Mouse (Mus musculus) kidney, adult 9 months (tissue): ENCODE data around the gene Sytl1.

Experiments used
- DNase-seq: peaks from one replicate; pipeline ENCODE4 v3.0.0; 2022

The Sytl1 gene

GRCm38 (mm10) chr4:133278067-133278466, 15.2 kb upstream of the Sytl1 start:
- DNase-seq: no peak

GRCm38 (mm10) chr4:133277104-133278026, 14.5 kb upstream of the Sytl1 start, which contains the start of gene Tmem222:
Gene Tmem222, minus strand, starts transcription at chr4:133277792.
- DNase-seq: peak; percentile 97

GRCm38 (mm10) chr4:133270929-133271328, 8.0 kb upstream of the Sytl1 start:
- no peak for DNase-seq

- no peak for DNase-seq
Measured at GRCm38 (mm10) chr4:133269596-133269995, 6.7 kb upstream of the Sytl1 start.

GRCm38 (mm10) chr4:133268931-133269330, 6.0 kb upstream of the Sytl1 start:
- no peak for DNase-seq

GRCm38 (mm10) chr4:133266248-133266880, 3.5 kb upstream of the Sytl1 start:
- DNase-seq: no peak

- DNase-seq: no peak
Measured at GRCm38 (mm10) chr4:133265759-133266158, 2.8 kb upstream of the Sytl1 start.

- DNase-seq: no peak
Measured at GRCm38 (mm10) chr4:133265297-133265696, 2.4 kb upstream of the Sytl1 start.

- DNase-seq: no peak
Measured at GRCm38 (mm10) chr4:133264559-133264958, 1.6 kb upstream of the Sytl1 start.

GRCm38 (mm10) chr4:133263756-133264155, 843 bp upstream of the Sytl1 start:
- DNase-seq: no peak

- no peak for DNase-seq
Measured at GRCm38 (mm10) chr4:133262375-133262765, 543 bp downstream of the Sytl1 start.

GRCm38 (mm10) chr4:133261641-133262374, 1.1 kb downstream of the Sytl1 start:
- DNase-seq: no peak

GRCm38 (mm10) chr4:133257798-133258408, 5.0 kb downstream of the Sytl1 start:
- no peak for DNase-seq

GRCm38 (mm10) chr4:133257230-133257629, 5.7 kb downstream of the Sytl1 start:
- peak; percentile 61 for DNase-seq

- no peak for DNase-seq
Measured at GRCm38 (mm10) chr4:133256820-133257219, 6.1 kb downstream of the Sytl1 start.

- no peak for DNase-seq
Measured at GRCm38 (mm10) chr4:133255392-133255791, 7.5 kb downstream of the Sytl1 start.

GRCm38 (mm10) chr4:133253412-133253811, 9.5 kb downstream of the Sytl1 start:
- no peak for DNase-seq

GRCm38 (mm10) chr4:133252089-133252488, 10.8 kb downstream of the Sytl1 start:
- no peak for DNase-seq

GRCm38 (mm10) chr4:133251214-133251613, 11.7 kb downstream of the Sytl1 start:
- DNase-seq: no peak

GRCm38 (mm10) chr4:133250609-133251008, 12.3 kb downstream of the Sytl1 start:
- DNase-seq: peak; percentile 81

GRCm38 (mm10) chr4:133247806-133248449, 15.0 kb downstream of the Sytl1 start:
- no peak for DNase-seq

- no peak for DNase-seq
Measured at GRCm38 (mm10) chr4:133247072-133247471, 15.8 kb downstream of the Sytl1 start.
